Mouse (Mus musculus): ENCODE measurements at regions not wholly inside any gene's neighbourhood (a gene's known extent, or its start where the extent isn't known, plus 50 kb on each side); places are given as distances from the start of the nearest gene placed in this dataset.

GRCm38 (mm10) chr16:95860111-95860510 is 130.6 kb downstream of the Psmg1 start:
- Histone ChIP-seq H3K4me1 (replicated peaks) (no peaks in the 10 kb centered on the region), H3K9me3 (no peaks in the 10 kb centered on the region), H3K27me3 (no peaks in the 10 kb centered on the region), H3K9ac (replicated peaks) (no peak overlapping the region), H3K4me3 (replicated peaks) (no peak overlapping the region), H3K27ac (no peak overlapping the region), H3K4me2 (replicated peaks) (no peak overlapping the region), H3K36me3 (no peaks in the 10 kb centered on the region)
- WGBS, result 88% methylated on average over 5 of the region's 5 CpGs
- no peak for ATAC-seq

- ATAC-seq, result no peak
- 89% methylated on average over 3 of the region's 3 CpGs for WGBS
- H3K4me3 ChIP-seq (replicated peaks), result no peak overlapping the region
Measured at GRCm38 (mm10) chr16:95857403-95857802, 133.4 kb downstream of the Psmg1 start.

GRCm38 (mm10) chr16:95855230-95855629 is 135.5 kb downstream of the Psmg1 start:
- 68% methylated on average over 2 of the region's 2 CpGs for WGBS
- H3K9ac ChIP-seq (replicated peaks), result no peak overlapping the region
- H3K4me3 ChIP-seq (replicated peaks), result no peak overlapping the region
- no peaks in the 10 kb centered on the region for H3K27me3 ChIP-seq
- H3K4me1 ChIP-seq (replicated peaks), result no peaks in the 10 kb centered on the region
- H3K27ac ChIP-seq, result no peak overlapping the region
- H3K4me2 ChIP-seq (replicated peaks), result no peak overlapping the region
- no peaks in the 10 kb centered on the region for H3K36me3 ChIP-seq
- no peaks in the 10 kb centered on the region for H3K9me3 ChIP-seq
- no peak for ATAC-seq

More at GRCm38 (mm10) chr16:95857403-95857802, 133.4 kb downstream of the Psmg1 start:
- no peaks in the 10 kb centered on the region for H3K36me3 ChIP-seq
- H3K4me2 ChIP-seq (replicated peaks), result no peak overlapping the region
- no peaks in the 10 kb centered on the region for H3K9me3 ChIP-seq
- H3K27ac ChIP-seq, result no peak overlapping the region
- H3K27me3 ChIP-seq, result no peaks in the 10 kb centered on the region
- no peaks in the 10 kb centered on the region for H3K4me1 ChIP-seq (replicated peaks)
- H3K9ac ChIP-seq (replicated peaks), result no peak overlapping the region

- H3K27me3 ChIP-seq, result no peaks in the 10 kb centered on the region
- H3K9ac ChIP-seq (replicated peaks), result no peak overlapping the region
- WGBS, result 87% methylated on average over 5 of the region's 5 CpGs
- H3K4me2 ChIP-seq (replicated peaks), result no peak overlapping the region
- H3K36me3 ChIP-seq, result no peaks in the 10 kb centered on the region
- ATAC-seq, result no peak
- H3K4me3 ChIP-seq (replicated peaks), result no peak overlapping the region
- no peaks in the 10 kb centered on the region for H3K4me1 ChIP-seq (replicated peaks)
- H3K27ac ChIP-seq, result no peak overlapping the region
- no peaks in the 10 kb centered on the region for H3K9me3 ChIP-seq
Measured at GRCm38 (mm10) chr16:95851907-95852306, 138.9 kb downstream of the Psmg1 start.

GRCm38 (mm10) chr16:95848555-95849082 is 142.1 kb downstream of the Psmg1 start:
- H3K4me1 ChIP-seq (replicated peaks), result no peaks in the 10 kb centered on the region
- H3K4me3 ChIP-seq (replicated peaks), result no peak overlapping the region
- H3K4me2 ChIP-seq (replicated peaks), result no peak overlapping the region
- 70% methylated on average over 6 of the region's 6 CpGs for WGBS
- no peaks in the 10 kb centered on the region for H3K27me3 ChIP-seq
- H3K36me3 ChIP-seq, result no peaks in the 10 kb centered on the region
- no peak for ATAC-seq
- H3K9me3 ChIP-seq, result no peaks in the 10 kb centered on the region
- no peak overlapping the region for H3K27ac ChIP-seq
- H3K9ac ChIP-seq (replicated peaks), result no peak overlapping the region

GRCm38 (mm10) chr16:95847765-95848483 is 142.8 kb downstream of the Psmg1 start:
- H3K27me3 ChIP-seq, result no peaks in the 10 kb centered on the region
- H3K4me3 ChIP-seq (replicated peaks), result no peak overlapping the region
- no peak overlapping the region for H3K9ac ChIP-seq (replicated peaks)
- 77% methylated on average over 3 of the region's 3 CpGs for WGBS
- no peaks in the 10 kb centered on the region for H3K36me3 ChIP-seq
- no peak overlapping the region for H3K4me2 ChIP-seq (replicated peaks)
- H3K27ac ChIP-seq, result no peak overlapping the region
- H3K9me3 ChIP-seq, result 0 out of 2 replicates have a peak, but pooled peaks cover 4% of the 10 kb centered on the region
- ATAC-seq, result no peak
- H3K4me1 ChIP-seq (replicated peaks), result no peaks in the 10 kb centered on the region

GRCm38 (mm10) chr16:95845323-95845860 is 143.5 kb downstream of the Ets2 start:
- H3K9me3 ChIP-seq, result 0 out of 2 replicates have a peak, but pooled peaks cover 4% of the 10 kb centered on the region
- H3K4me1 ChIP-seq (replicated peaks), result no peaks in the 10 kb centered on the region
- H3K9ac ChIP-seq (replicated peaks), result no peak overlapping the region
- no peak overlapping the region for H3K27ac ChIP-seq
- H3K4me3 ChIP-seq (replicated peaks), result no peak overlapping the region
- no peak overlapping the region for H3K4me2 ChIP-seq (replicated peaks)
- no peaks in the 10 kb centered on the region for H3K36me3 ChIP-seq
- ATAC-seq, result peak; percentile 67
- 62% methylated on average over 10 of the region's 10 CpGs for WGBS
- H3K27me3 ChIP-seq, result no peaks in the 10 kb centered on the region

GRCm38 (mm10) chr16:95844691-95845090 is 142.8 kb downstream of the Ets2 start:
- H3K36me3 ChIP-seq, result no peaks in the 10 kb centered on the region
- H3K27ac ChIP-seq, result no peak overlapping the region
- no peak overlapping the region for H3K4me2 ChIP-seq (replicated peaks)
- WGBS, result 82% methylated on average over 4 of the region's 4 CpGs
- H3K9me3 ChIP-seq, result 0 out of 2 replicates have a peak, but pooled peaks cover 4% of the 10 kb centered on the region
- no peaks in the 10 kb centered on the region for H3K27me3 ChIP-seq
- ATAC-seq, result no peak
- H3K4me3 ChIP-seq (replicated peaks), result no peak overlapping the region
- no peaks in the 10 kb centered on the region for H3K4me1 ChIP-seq (replicated peaks)
- H3K9ac ChIP-seq (replicated peaks), result no peak overlapping the region

- no peak overlapping the region for H3K4me3 ChIP-seq (replicated peaks)
- H3K36me3 ChIP-seq, result no peaks in the 10 kb centered on the region
- H3K4me2 ChIP-seq (replicated peaks), result no peak overlapping the region
- 90% methylated on average over 3 of the region's 3 CpGs for WGBS
- ATAC-seq, result no peak
- H3K4me1 ChIP-seq (replicated peaks), result no peaks in the 10 kb centered on the region
- 0 out of 2 replicates have a peak, but pooled peaks cover 4% of the 10 kb centered on the region for H3K9me3 ChIP-seq
- no peaks in the 10 kb centered on the region for H3K27me3 ChIP-seq
- H3K9ac ChIP-seq (replicated peaks), result no peak overlapping the region
- H3K27ac ChIP-seq, result no peak overlapping the region
Measured at GRCm38 (mm10) chr16:95842766-95843165, 140.9 kb downstream of the Ets2 start.

GRCm38 (mm10) chr16:95839512-95840253 is 137.8 kb downstream of the Ets2 start:
- no peaks in the 10 kb centered on the region for H3K4me1 ChIP-seq (replicated peaks)
- 93% methylated on average over 5 of the region's 5 CpGs for WGBS
- no peaks in the 10 kb centered on the region for H3K27me3 ChIP-seq
- H3K27ac ChIP-seq, result no peak overlapping the region
- 0 out of 2 replicates have a peak, but pooled peaks cover 4% of the 10 kb centered on the region for H3K9me3 ChIP-seq
- no peak overlapping the region for H3K4me3 ChIP-seq (replicated peaks)
- H3K36me3 ChIP-seq, result no peaks in the 10 kb centered on the region
- no peak overlapping the region for H3K9ac ChIP-seq (replicated peaks)
- no peak for ATAC-seq
- no peak overlapping the region for H3K4me2 ChIP-seq (replicated peaks)

- WGBS, result 76% methylated on average over 1 of the region's 1 CpGs
Measured at GRCm38 (mm10) chr16:95838886-95839430, 137.1 kb downstream of the Ets2 start.

GRCm38 (mm10) chr16:95838478-95838846 is 136.6 kb downstream of the Ets2 start:
- no peak overlapping the region for H3K4me2 ChIP-seq (replicated peaks)

More at GRCm38 (mm10) chr16:95838886-95839430, 137.1 kb downstream of the Ets2 start:
- 0 out of 2 replicates have a peak, but pooled peaks cover 4% of the 10 kb centered on the region for H3K9me3 ChIP-seq
- ATAC-seq, result no peak
- no peak overlapping the region for H3K27ac ChIP-seq
- no peaks in the 10 kb centered on the region for H3K36me3 ChIP-seq
- H3K4me3 ChIP-seq (replicated peaks), result no peak overlapping the region
- H3K27me3 ChIP-seq, result no peaks in the 10 kb centered on the region
- no peak overlapping the region for H3K4me2 ChIP-seq (replicated peaks)
- H3K4me1 ChIP-seq (replicated peaks), result no peaks in the 10 kb centered on the region
- no peak overlapping the region for H3K9ac ChIP-seq (replicated peaks)

More at GRCm38 (mm10) chr16:95838478-95838846, 136.6 kb downstream of the Ets2 start:
- no peak for ATAC-seq
- Histone ChIP-seq H3K4me3 (replicated peaks) (no peak overlapping the region), H3K9ac (replicated peaks) (no peak overlapping the region), H3K27me3 (no peaks in the 10 kb centered on the region), H3K9me3 (0 out of 2 replicates have a peak, but pooled peaks cover 4% of the 10 kb centered on the region), H3K27ac (no peak overlapping the region), H3K4me1 (replicated peaks) (no peaks in the 10 kb centered on the region), H3K36me3 (no peaks in the 10 kb centered on the region)
- WGBS, result 86% methylated on average over 3 of the region's 3 CpGs

All from midbrain, embryonic 13.5 days (tissue).